Mouse (Mus musculus) ES-E14 (cell line): ENCODE results near the gene Upk3b. TPM values are rescaled to one million over a fixed set of nuclear protein-coding genes. Genes with fewer than 3 reads are reported as not detected.

Experiments
- DNase-seq: peaks from one replicate; pipeline ENCODE4 v3.0.0-alpha.2; 2013; ENCODE audit warnings: low read depth, low spot score
- H3K27ac ChIP-seq: 2 replicates; pipeline ENCODE4 v1.5.1; 2012; ENCODE audit warnings: low read depth, mild to moderate bottlenecking, low read length, moderate library complexity, mixed read lengths; ENCODE audit not compliant: poor library complexity, insufficient read depth, severe bottlenecking
- H3K36me3 ChIP-seq: 2 replicates; pipeline ENCODE4 v1.6.1; 2012; ENCODE audit warnings: mild to moderate bottlenecking, low read length, moderate library complexity, mixed read lengths; ENCODE audit not compliant: control insufficient read depth, poor library complexity, insufficient read depth, severe bottlenecking
- H3K4me1 ChIP-seq, 2 experiments: fragments of 150-350 bp in 1 of 2; sonication (generic) in 1 of 2; 2 replicates each; pipeline ENCODE4 v1.6.1; 2012; ENCODE audit warnings: low read length in 2 of 2, mild to moderate bottlenecking in 1 of 2, mixed read lengths in 1 of 2; ENCODE audit not compliant: control insufficient read depth in 2 of 2, insufficient read depth in 2 of 2, poor library complexity in 1 of 2
- H3K4me3 ChIP-seq, 2 experiments: fragments of 150-350 bp in 1 of 2; sonication (generic) in 1 of 2; 2 replicates each; pipeline ENCODE4 v1.5.1; 2012; ENCODE audit warnings: low read length in 2 of 2, low read depth in 1 of 2, mild to moderate bottlenecking in 1 of 2, mixed read lengths in 1 of 2; ENCODE audit not compliant: insufficient read depth in 1 of 2, poor library complexity in 1 of 2, severe bottlenecking in 1 of 2
- H3K9ac ChIP-seq: 2 replicates; pipeline ENCODE4 v1.6.1; 2012; ENCODE audit warnings: low read depth, mild to moderate bottlenecking, low read length, mixed read lengths; ENCODE audit not compliant: poor library complexity, insufficient read depth, severe bottlenecking
- H3K9me3 ChIP-seq: fragments of 150-350 bp; sonication (generic); 2 replicates; pipeline ENCODE4 v1.6.1; 2012; ENCODE audit warnings: low read depth, mild to moderate bottlenecking, low read length; ENCODE audit not compliant: control insufficient read depth, insufficient read depth
- CHD2 ChIP-seq: IDR thresholded peaks from 2 replicates; pipeline ENCODE4 v1.6.1; 2014; ENCODE audit warnings: mild to moderate bottlenecking, low read depth, low read length, inconsistent platforms
- HCFC1 ChIP-seq: IDR thresholded peaks from 2 replicates; pipeline ENCODE4 v1.6.1; 2012; ENCODE audit warnings: low read length, inconsistent platforms, borderline replicate concordance; ENCODE audit not compliant: insufficient read depth
- MAFK ChIP-seq: IDR thresholded peaks from 2 replicates; pipeline ENCODE4 v1.6.1; 2014; ENCODE audit warnings: mild to moderate bottlenecking, low read depth, low read length, inconsistent platforms; ENCODE audit not compliant: insufficient read depth
- ZC3H11A ChIP-seq: IDR thresholded peaks from 2 replicates; pipeline ENCODE4 v1.6.1; 2012; ENCODE audit warnings: low read depth, mild to moderate bottlenecking, inconsistent platforms, low read length, borderline replicate concordance
- ZNF384 ChIP-seq: IDR thresholded peaks from 2 replicates; pipeline ENCODE4 v1.6.1; 2012; ENCODE audit warnings: low read depth, low read length, inconsistent platforms
- in situ Hi-C, 2 experiments: fragments of 600-800 bp; cut with MboI; formaldehyde crosslinking; loops; one replicate each; pipeline ENCODE4 v1.15.1; 2025; ENCODE audit warnings: low sequenced_read_pairs in 2 of 2, inconsistent platforms in 1 of 2; ENCODE audit not compliant: unreplicated experiment in 2 of 2
- total RNA-seq: library from RNA; depleted of rRNA; stranded (reverse); fragments of 300-350 nt; gene quantifications from 2 replicates; pipeline ENCODE4 v1.2.3, GENCODE M21; 2012; rRNA removed

Gene Upk3b
- total RNA-seq, 1 experiment: 1.6 TPM

GRCm38 (mm10) chr5:136094249-136095010, 56.1 kb downstream of the Upk3b start:
- peaks cover 2 to 8% of the 10 kb centered on the region in 2 experiments; a peak in 3 of 4 replicates for H3K4me1 ChIP-seq
- no peak for TF ChIP-seq ZNF384
- no peak for TF ChIP-seq MAFK
- TF ChIP-seq HCFC1: no peak
- no peak for TF ChIP-seq ZC3H11A
- no peak for TF ChIP-seq CHD2
- no peaks in the 10 kb centered on the region for H3K9me3 ChIP-seq
- H3K9ac ChIP-seq: no peak overlapping the region
- DNase-seq: no peak
- H3K4me3 ChIP-seq: no peak overlapping the region
- in situ Hi-C loops: no loop called here
- H3K27ac ChIP-seq: no peak overlapping the region
- H3K36me3 ChIP-seq: no peaks in the 10 kb centered on the region

- H3K4me3 ChIP-seq: no peak overlapping the region
- in situ Hi-C loops: no loop called here
- no peak overlapping the region for H3K9ac ChIP-seq
- no peaks in the 10 kb centered on the region for H3K36me3 ChIP-seq
- H3K9me3 ChIP-seq: no peaks in the 10 kb centered on the region
- H3K27ac ChIP-seq: no peak overlapping the region
- TF ChIP-seq ZC3H11A: no peak
- no peak for TF ChIP-seq MAFK
- TF ChIP-seq HCFC1: no peak
- TF ChIP-seq ZNF384: no peak
- TF ChIP-seq CHD2: no peak
- DNase-seq: no peak
- peaks cover 2 to 10% of the 10 kb centered on the region in 2 experiments; a peak in 3 of 4 replicates for H3K4me1 ChIP-seq
Observed at GRCm38 (mm10) chr5:136095089-136095488, 56.8 kb downstream of the Upk3b start.

Other genes with a start within 250 kb of the Upk3b start
- 0.18 and 0.90 TPM in 2 replicates for gene Srrm3, start 231.6 kb upstream of the Upk3b start, total RNA-seq
- 630 and 878 TPM in 2 replicates for gene Hspb1, start 150.6 kb upstream of the Upk3b start, total RNA-seq
- 109 and 176 TPM in 2 replicates for gene Ywhag, start 103.9 kb upstream of the Upk3b start, total RNA-seq
- 10.9 and 11.0 TPM in 2 replicates for gene Ssc4d, start 64.0 kb upstream of the Upk3b start, total RNA-seq
- gene Zp3, start 58.4 kb upstream of the Upk3b start, total RNA-seq: 12.7 and 16.1 TPM in 2 replicates
- gene Dtx2, start 43.7 kb upstream of the Upk3b start, total RNA-seq: 26.7 and 28.3 TPM in 2 replicates
- 2.2 and 5.1 TPM in 2 replicates for gene Upk3bl, start 16.0 kb downstream of the Upk3b start, total RNA-seq
- 17.4 and 21.7 TPM in 2 replicates for gene Rasa4, start 45.4 kb downstream of the Upk3b start, total RNA-seq
- 168 and 195 TPM in 2 replicates for gene Polr2j, start 78.1 kb downstream of the Upk3b start, total RNA-seq
- 74.7 and 89.7 TPM in 2 replicates for gene Lrwd1, start 97.6 kb downstream of the Upk3b start, total RNA-seq
- 11.3 and 13.3 TPM in 2 replicates for gene Alkbh4, start 97.7 kb downstream of the Upk3b start, total RNA-seq
- gene Orai2, start 132.2 kb downstream of the Upk3b start, total RNA-seq: 2.9 and 4.8 TPM in 2 replicates
- 39.1 and 52.8 TPM in 2 replicates for gene Prkrip1, start 160.5 kb downstream of the Upk3b start, total RNA-seq
- gene Sh2b2, start 208.1 kb downstream of the Upk3b start, total RNA-seq: 3.3 and 3.8 TPM in 2 replicates